Mouse (Mus musculus) embryo, embryonic 11.5 days (tissue): ENCODE measurements around the gene Gm12794.
"Not testable (repeated sequence)": the region's sequence is repeated elsewhere in the genome, so short reads cannot be mapped to it uniquely, and the experiment has no call there.

Experiments
- DNase-seq: peaks from one replicate; pipeline ENCODE4 v3.0.0-alpha.2; 2012; ENCODE audit warnings: low read depth, low spot score

Gene Gm12794

DNA sequence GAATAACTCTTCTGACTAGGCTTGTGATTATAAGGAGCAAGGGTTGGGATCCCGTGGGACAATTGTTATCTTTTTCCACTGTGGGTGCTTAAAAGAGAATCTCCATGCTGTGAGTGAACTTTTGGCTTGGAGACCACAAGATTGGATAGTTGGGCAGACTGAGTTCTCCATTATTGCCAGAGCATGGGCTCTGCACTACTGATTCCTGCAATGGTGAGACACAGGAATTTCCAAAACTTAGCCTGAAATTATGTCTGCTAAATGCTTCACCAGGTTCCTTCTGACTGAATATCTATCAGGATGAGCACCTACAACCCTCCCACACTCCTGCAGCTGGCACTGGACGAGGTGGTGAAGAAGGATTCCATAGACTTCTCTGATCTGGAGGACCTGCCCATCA is at the start of gene Gm12794:
Gene Gm12794 (plus strand): TSS at position 301 of the 400 bp plus-strand sequence.
- not testable (repeated sequence) for DNase-seq

DNA sequence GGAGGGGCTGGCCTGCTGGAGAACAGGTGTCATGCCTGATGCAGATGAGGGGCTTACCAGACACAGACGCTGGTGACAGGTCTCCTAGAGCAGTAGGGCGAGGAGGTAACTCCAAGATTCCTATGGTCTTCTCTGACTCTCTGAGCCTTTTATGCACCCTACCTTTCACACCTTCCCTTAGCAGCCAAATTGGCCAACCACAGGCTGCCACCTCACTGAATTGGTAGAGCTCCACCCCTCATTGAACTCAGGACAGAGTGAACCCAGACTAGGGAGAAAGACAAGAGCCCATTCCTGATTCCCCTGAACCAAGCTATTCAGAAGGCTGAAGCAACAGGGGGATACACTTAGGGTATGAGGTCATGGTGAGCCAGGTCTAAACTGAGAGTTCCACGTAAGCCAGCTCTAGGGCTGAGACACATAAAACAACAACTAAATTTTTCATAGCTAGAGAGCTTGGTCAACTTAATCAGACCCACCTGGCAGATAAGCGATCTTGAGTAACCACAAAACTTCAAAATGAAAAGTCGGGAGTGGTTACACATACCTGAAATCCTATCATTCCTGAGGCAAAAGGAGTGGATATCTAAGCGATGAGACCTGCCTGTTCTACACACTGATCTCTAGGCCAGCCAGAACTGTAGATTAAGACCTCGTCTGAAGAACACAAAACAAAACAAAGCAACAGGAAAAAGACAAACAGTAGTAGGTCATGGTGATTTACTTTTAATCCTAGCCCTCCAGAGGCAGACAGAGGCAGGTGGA is 46.4 kb upstream of the Gm12794 start, which contains the start of gene C130073F10Rik:
Gene C130073F10Rik (minus strand): TSS at position 134 of the 765 bp plus-strand sequence.
- no peak for DNase-seq

DNA sequence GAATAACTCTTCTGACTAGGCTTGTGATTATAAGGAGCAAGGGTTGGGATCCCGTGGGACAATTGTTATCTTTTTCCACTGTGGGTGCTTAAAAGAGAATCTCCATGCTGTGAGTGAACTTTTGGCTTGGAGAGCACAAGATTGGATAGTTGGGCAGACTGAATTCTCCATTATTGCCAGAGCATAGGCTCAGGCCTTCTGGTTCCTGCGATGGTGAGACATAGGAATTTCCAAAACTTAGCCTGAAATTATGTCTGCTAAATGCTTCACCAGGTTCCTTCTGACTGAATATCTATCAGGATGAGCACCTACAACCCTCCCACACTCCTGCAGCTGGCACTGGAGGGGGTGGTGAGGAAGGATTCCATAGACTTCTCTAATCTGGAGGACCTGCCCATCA is 31.4 kb upstream of the Gm12794 start, which contains the start of gene Gm12800:
Gene Gm12800 (plus strand): TSS at position 301 of the 400 bp plus-strand sequence.
- DNase-seq: not testable (repeated sequence)

DNA sequence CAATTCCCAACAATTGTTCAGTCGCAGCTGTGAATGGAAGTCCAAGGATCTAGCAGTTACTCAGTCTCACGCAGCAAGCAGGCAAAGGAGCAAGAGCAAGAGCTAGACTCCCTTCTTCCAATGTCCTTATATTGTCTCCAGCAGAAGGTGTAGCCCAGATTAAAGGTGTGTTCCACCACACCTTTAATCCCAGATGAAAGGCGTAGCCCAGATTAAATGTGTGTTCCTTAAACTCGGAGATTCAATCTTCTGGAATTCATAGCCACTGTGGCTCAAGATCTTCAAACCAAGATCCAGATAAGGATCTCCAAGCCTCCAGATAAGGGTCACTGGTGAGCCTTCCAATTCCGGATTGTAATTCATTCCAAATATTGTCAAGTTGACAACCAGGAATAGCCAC is 40.7 kb downstream of the Gm12794 start, which contains the start of gene Gm12790:
Gene Gm12790 (minus strand): TSS at position 101 of the 400 bp plus-strand sequence.
- not testable (repeated sequence) for DNase-seq

DNA sequence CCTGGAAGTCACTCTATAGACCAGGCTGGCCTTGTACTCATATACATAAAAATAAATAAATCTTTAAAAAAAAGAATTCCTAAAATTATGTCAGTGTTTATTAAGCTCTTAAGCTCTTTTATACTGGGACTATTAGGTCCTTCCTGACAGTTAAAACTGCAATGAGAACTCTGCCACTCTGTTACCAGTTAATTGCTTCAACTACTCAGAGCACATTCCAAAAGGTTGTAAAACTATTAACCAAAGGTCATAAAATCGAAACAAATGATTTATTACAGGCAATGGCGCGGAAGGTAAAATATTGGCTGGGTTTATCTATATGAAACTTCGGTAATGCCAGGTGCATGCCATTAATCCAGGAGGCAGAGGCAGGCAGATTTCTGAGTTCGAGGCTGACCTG is 45.5 kb downstream of the Gm12794 start:
- no peak for DNase-seq

DNA sequence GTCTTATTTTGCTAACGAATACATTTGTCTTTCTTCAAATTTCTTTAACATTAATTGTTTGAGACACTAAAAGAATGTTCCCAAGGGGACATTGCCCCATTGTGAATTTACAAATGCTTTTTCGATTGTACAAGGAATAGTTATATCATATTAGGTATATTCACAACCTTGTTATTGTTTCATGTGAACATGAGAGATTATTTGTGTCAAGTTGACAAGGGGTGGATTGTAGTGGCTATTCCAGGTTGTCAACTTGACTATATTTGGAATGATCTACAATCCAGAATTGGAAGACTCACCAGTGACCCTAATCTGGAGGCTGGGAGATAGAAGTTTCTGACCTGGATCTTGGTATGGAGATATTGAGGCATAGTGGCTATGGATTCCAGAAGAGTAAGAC is 46.1 kb downstream of the Gm12794 start, which contains the start of gene Gm12789:
Gene Gm12789 (plus strand): TSS at position 301 of the 400 bp plus-strand sequence.
- DNase-seq: not testable (repeated sequence)
